Mouse (Mus musculus): ENCODE results near the gene Cdc25b.

DNA sequence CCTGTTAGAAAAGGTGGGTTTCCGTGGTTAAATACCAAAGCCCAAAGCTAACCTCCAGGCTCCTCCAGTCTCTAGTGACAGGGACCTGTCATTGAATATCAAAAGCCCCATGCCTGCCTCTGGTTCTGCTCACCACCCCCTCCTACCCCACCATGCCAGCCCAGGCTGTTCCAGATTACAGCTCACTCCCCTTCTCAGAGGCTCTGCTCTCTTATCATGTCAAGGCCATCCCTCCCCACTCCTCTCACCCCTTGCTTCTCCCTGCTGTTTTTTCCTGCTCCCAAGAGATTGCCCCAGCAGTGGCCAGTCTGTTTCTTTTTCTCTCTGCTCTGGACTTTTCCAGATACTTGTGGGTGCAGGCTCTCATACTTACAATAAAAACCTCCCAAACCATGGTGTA is 36.8 kb downstream of the Cdc25b start:
- TF ChIP-seq CTCF (conservative IDR thresholded peaks at IDR 0.05; ENCODE audit: insufficient read depth, insufficient read length, low read depth, low read length) (no peak), POLR2A (IDR thresholded peaks at IDR 0.05; ENCODE audit: low read depth, low read length) (no peak)

Data from kidney, adult 2 months (tissue).